Mouse (Mus musculus) olfactory bulb, adult 2 months (tissue): ENCODE measurements around the gene Tceal9.

Experiments used
- CTCF ChIP-seq: fragments of 200-500 bp; IDR thresholded peaks from 2 replicates; pipeline ENCODE4 v1.5.1; 2012; ENCODE audit warnings: low read depth, mild to moderate bottlenecking, low read length, moderate library complexity; ENCODE audit not compliant: insufficient read depth
- POLR2A ChIP-seq: fragments of 200-500 bp; IDR thresholded peaks from 2 replicates; pipeline ENCODE4 v1.6.1; 2012; ENCODE audit warnings: mild to moderate bottlenecking, low read depth, low read length, moderate library complexity; ENCODE audit not compliant: insufficient read depth

DNA sequence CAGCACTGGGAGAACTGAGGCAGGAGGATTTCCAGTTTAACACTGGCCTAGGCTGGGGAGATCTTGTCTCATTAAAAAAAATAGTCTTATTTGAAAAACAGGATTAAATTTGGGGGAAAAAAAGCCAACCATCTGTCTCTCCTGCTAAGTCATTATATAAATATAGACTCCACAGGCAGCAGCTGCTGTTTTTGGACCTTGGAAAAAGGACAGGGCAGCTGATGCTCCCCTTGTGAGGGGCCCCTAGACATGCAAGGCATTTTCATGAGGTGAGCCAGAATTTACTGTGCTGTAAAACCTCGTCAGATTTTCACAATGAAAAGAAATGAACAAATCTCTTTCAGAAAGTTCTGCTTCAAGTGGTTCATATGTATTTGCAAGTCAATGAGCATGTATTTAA lies 28.6 kb upstream of the Tceal9 start:
- TF ChIP-seq CTCF: no peak
- TF ChIP-seq POLR2A: no peak
